Mouse (Mus musculus) forebrain, embryonic 13.5 days (tissue): ENCODE measurements around the gene Lect2. TPM values are rescaled to one million over a fixed set of nuclear protein-coding genes. Genes with fewer than 3 reads are reported as not detected.

Experiments used
- ATAC-seq: fragments of 200-750 bp; cut with Nextera tagmentation; 2 replicates; pipeline ENCODE4 v1.8.0; 2017
- H3K27ac ChIP-seq: fragments of 300-500 bp; sonication (generic); 2 replicates; pipeline ENCODE4 v1.5.1; 2015; ENCODE audit warnings: inconsistent platforms, mild to moderate bottlenecking, moderate library complexity
- H3K27me3 ChIP-seq: fragments of 300-500 bp; sonication (generic); 2 replicates; pipeline ENCODE4 v1.6.1; 2015; ENCODE audit warnings: mild to moderate bottlenecking, inconsistent platforms
- H3K36me3 ChIP-seq: fragments of 300-500 bp; sonication (generic); 2 replicates; pipeline ENCODE4 v1.6.1; 2015; ENCODE audit warnings: mild to moderate bottlenecking, inconsistent platforms; ENCODE audit not compliant: poor library complexity, severe bottlenecking
- H3K4me1 ChIP-seq: fragments of 300-500 bp; sonication (generic); 2 replicates; pipeline ENCODE4 v1.6.1; 2015; ENCODE audit warnings: inconsistent platforms
- H3K4me2 ChIP-seq: fragments of 300-500 bp; sonication (generic); 2 replicates; pipeline ENCODE4 v1.6.1; 2015; ENCODE audit warnings: inconsistent platforms, mild to moderate bottlenecking, moderate library complexity
- H3K4me3 ChIP-seq: fragments of 300-500 bp; sonication (generic); 2 replicates; pipeline ENCODE4 v1.5.1; 2015; ENCODE audit warnings: mild to moderate bottlenecking, inconsistent platforms
- H3K9ac ChIP-seq: fragments of 300-500 bp; sonication (generic); 2 replicates; pipeline ENCODE4 v1.6.1; 2015; ENCODE audit warnings: mild to moderate bottlenecking, inconsistent platforms
- H3K9me3 ChIP-seq: fragments of 300-500 bp; sonication (generic); replicated peaks from 2 replicates; pipeline ENCODE4 v1.6.1; 2016; ENCODE audit warnings: inconsistent platforms
- WGBS: fragments of 180-500 bp; shearing (Covaris S2); methylation state at CpG from one replicate; pipeline ENCODE4 v1.1.7; 2015; 5-methylcytosine and 5-hydroxymethylcytosine counted together
- polyA plus RNA-seq: library from polyadenylated mRNA; unstranded; fragments of >200 nt; fragmentation: Nextera tagmentation; extraction: Ambion mirVana; gene quantifications from 2 replicates; pipeline ENCODE4 v1.2.1, GENCODE M21; 2015

Gene Lect2
- polyA plus RNA-seq, 1 experiment from 2014 or later: not detected

DNA sequence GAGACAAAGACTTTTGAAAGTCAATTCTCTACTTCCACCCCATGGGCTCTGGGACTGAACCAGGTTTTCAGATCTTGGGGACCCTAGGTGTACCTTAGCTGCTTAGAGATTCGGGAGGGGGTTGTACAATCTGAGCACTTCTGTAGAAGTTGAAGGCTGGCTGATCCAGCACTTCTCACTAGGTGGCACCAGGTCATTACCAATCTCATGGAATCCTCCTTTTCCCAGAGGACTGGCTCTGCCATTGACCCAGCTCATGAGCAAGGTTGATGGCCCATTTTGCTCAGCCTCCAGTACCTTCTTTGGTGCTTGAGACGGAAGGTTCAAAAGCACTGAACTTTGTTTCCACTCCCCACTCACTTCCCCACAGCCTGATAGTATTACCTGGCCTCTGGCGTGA, 48.2 kb downstream of the Lect2 start:
- no peak overlapping the region for H3K9ac ChIP-seq
- H3K36me3 ChIP-seq: no peaks in the 10 kb centered on the region
- no peaks in the 10 kb centered on the region for H3K9me3 ChIP-seq
- H3K4me1 ChIP-seq: no peaks in the 10 kb centered on the region
- no peak overlapping the region for H3K4me2 ChIP-seq
- ATAC-seq: no peak
- no peak overlapping the region for H3K4me3 ChIP-seq
- WGBS: 85% methylated on average over 3 of the region's 3 CpGs
- no peak overlapping the region for H3K27ac ChIP-seq
- H3K27me3 ChIP-seq: no peaks in the 10 kb centered on the region

DNA sequence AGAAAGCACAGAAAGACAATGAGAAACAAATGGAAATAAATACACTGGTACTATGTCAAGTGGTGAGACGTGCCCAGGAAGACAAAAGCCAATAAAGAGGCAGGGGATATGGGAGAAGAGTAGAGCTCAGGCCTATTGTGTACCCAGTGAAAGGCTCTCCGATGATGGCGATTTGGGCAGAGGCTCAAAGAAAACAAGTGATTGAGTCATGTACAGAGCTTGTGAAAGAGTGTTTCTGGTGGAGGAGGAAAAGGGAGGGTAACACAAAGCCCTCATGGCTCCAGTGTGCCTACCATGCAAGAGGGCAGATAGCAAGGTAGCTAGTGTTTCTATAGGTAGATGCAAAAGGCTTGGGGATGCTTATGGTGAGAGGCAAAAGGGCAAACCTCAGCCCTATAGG, 53.9 kb downstream of the Lect2 start:
- no peak overlapping the region for H3K4me2 ChIP-seq
- no peak overlapping the region for H3K4me3 ChIP-seq
- H3K9ac ChIP-seq: no peak overlapping the region
- no peaks in the 10 kb centered on the region for H3K4me1 ChIP-seq
- ATAC-seq: no peak
- no peaks in the 10 kb centered on the region for H3K9me3 ChIP-seq
- no peaks in the 10 kb centered on the region for H3K27me3 ChIP-seq
- H3K36me3 ChIP-seq: no peaks in the 10 kb centered on the region
- 14% methylated on average over 3 of the region's 3 CpGs for WGBS
- H3K27ac ChIP-seq: no peak overlapping the region; the same call in 1 of the 2 replicates

Other genes starting within 250 kb of the Lect2 start
- gene Gm3045, start 121.9 kb downstream of the Lect2 start, polyA plus RNA-seq: not detected in 2 replicates
- not detected in 2 replicates for gene Slc25a48, start 110.1 kb downstream of the Lect2 start, polyA plus RNA-seq
- not detected in 2 replicates for gene Il9, start 66.3 kb downstream of the Lect2 start, polyA plus RNA-seq
- gene Fbxl21, start 26.0 kb downstream of the Lect2 start, polyA plus RNA-seq: 1.8 and 1.9 TPM in 2 replicates
- 4.8 and 6.9 TPM in 2 replicates for gene Tgfbi, start 61.0 kb upstream of the Lect2 start, polyA plus RNA-seq
- 32.0 and 36.8 TPM in 2 replicates for gene Smad5, start 154.5 kb upstream of the Lect2 start, polyA plus RNA-seq
- 0.37 and 0.55 TPM in 2 replicates for gene Gm45623, start 205.3 kb upstream of the Lect2 start, polyA plus RNA-seq